Mouse (Mus musculus): ENCODE results near the gene Tecpr2.
"Not testable (repeated sequence)": the region's sequence is repeated elsewhere in the genome, so short reads cannot be mapped to it uniquely, and the experiment has no call there.

Gene Tecpr2

GRCm38 (mm10) chr12:110889036-110890020 lies at the start of gene Tecpr2, which contains the start of gene Cinp:
Gene Tecpr2, plus strand, starts transcription at chr12:110889264.
Gene Cinp, minus strand, starts transcription at chr12:110889145.
- DNase-seq: peak; percentile 96 to 98

GRCm38 (mm10) chr12:110840348-110841198 lies 48.5 kb upstream of the Tecpr2 start, which contains the start of gene Mok:
Gene Mok, minus strand, starts transcription at chr12:110840939.
- peak; percentile 95 to 98 for DNase-seq

- DNase-seq: no peak
Observed at GRCm38 (mm10) chr12:110841731-110842493, 47.2 kb upstream of the Tecpr2 start.

GRCm38 (mm10) chr12:110843194-110844048 lies 45.6 kb upstream of the Tecpr2 start:
- peak; percentile 81 to 90 for DNase-seq

- peak; percentile 52 to 53 for DNase-seq
Observed at GRCm38 (mm10) chr12:110844227-110845130, 44.6 kb upstream of the Tecpr2 start.

GRCm38 (mm10) chr12:110845131-110845880 lies 43.8 kb upstream of the Tecpr2 start:
- peak; percentile 92 to 93 for DNase-seq

- no peak for DNase-seq
Observed at GRCm38 (mm10) chr12:110846191-110846765, 42.8 kb upstream of the Tecpr2 start.

- DNase-seq: peak; percentile 88
Observed at GRCm38 (mm10) chr12:110850010-110850928, 38.8 kb upstream of the Tecpr2 start, which contains the start of gene Zfp839. Gene Zfp839, plus strand, starts transcription at chr12:110850253.

GRCm38 (mm10) chr12:110850929-110851256 lies 38.2 kb upstream of the Tecpr2 start:
- DNase-seq: no peak

- no peak for DNase-seq
Observed at GRCm38 (mm10) chr12:110851414-110851813, 37.6 kb upstream of the Tecpr2 start.

GRCm38 (mm10) chr12:110851923-110852322 lies 37.1 kb upstream of the Tecpr2 start:
- DNase-seq: no peak

GRCm38 (mm10) chr12:110854786-110855737 lies 34.0 kb upstream of the Tecpr2 start:
- DNase-seq: peak in 1 of 2 experiments; percentile 19

GRCm38 (mm10) chr12:110857196-110857595 lies 31.9 kb upstream of the Tecpr2 start:
- peak; percentile 43 to 65 for DNase-seq

- not testable (repeated sequence) for DNase-seq
Observed at GRCm38 (mm10) chr12:110858681-110859080, 30.4 kb upstream of the Tecpr2 start.

GRCm38 (mm10) chr12:110860293-110860692 lies 28.8 kb upstream of the Tecpr2 start:
- no peak for DNase-seq

- DNase-seq: no peak
Observed at GRCm38 (mm10) chr12:110861256-110861655, 27.8 kb upstream of the Tecpr2 start.

GRCm38 (mm10) chr12:110864008-110864407 lies 25.1 kb upstream of the Tecpr2 start:
- DNase-seq: no peak

All from lung, postnatal 4 days (tissue).